Mouse (Mus musculus) cerebellum, adult 2 months (tissue): ENCODE measurements around the gene Gm6509. TPM values are rescaled to one million over a fixed set of nuclear protein-coding genes. Genes with fewer than 3 reads are reported as not detected.
"Not testable (repeated sequence)": the region's sequence is repeated elsewhere in the genome, so short reads cannot be mapped to it uniquely, and the experiment has no call there.

Experiments
- DNase-seq, 2 experiments: peaks; one replicate each; pipeline ENCODE4 v3.0.0; 2021
- H3K27ac ChIP-seq: fragments of 200-500 bp; 2 replicates; pipeline ENCODE4 v1.5.1; 2012; ENCODE audit warnings: low read length, control low read depth, inconsistent platforms; ENCODE audit not compliant: insufficient read depth
- H3K27me3 ChIP-seq: fragments of 200-500 bp; 2 replicates; pipeline ENCODE4 v1.6.1; 2012; ENCODE audit warnings: inconsistent platforms, mild to moderate bottlenecking, low read length, moderate library complexity; ENCODE audit not compliant: control insufficient read depth, insufficient read depth
- H3K4me1 ChIP-seq: fragments of 200-500 bp; 2 replicates; pipeline ENCODE4 v1.6.1; 2011; ENCODE audit warnings: low read length; ENCODE audit not compliant: control insufficient read depth, insufficient read depth
- H3K4me3 ChIP-seq: fragments of 200-500 bp; replicated peaks from 2 replicates; pipeline ENCODE3; 2011; ENCODE audit warnings: mild to moderate bottlenecking, low read depth, low read length, control low read depth; ENCODE audit not compliant: insufficient read depth
- WGBS: fragments of 180-500 bp; shearing (Covaris S2); methylation state at CpG from one replicate; pipeline ENCODE4 v1.1.7; 2018; 5-methylcytosine and 5-hydroxymethylcytosine counted together
- polyA plus RNA-seq: library from polyadenylated mRNA; depleted of rRNA; stranded (reverse); fragments of >200 nt; gene quantifications from 2 replicates; pipeline ENCODE4 v1.2.3, GENCODE M21; 2012; rRNA removed

Gm6509 gene
- polyA plus RNA-seq = not detected in 2 replicates

DNA sequence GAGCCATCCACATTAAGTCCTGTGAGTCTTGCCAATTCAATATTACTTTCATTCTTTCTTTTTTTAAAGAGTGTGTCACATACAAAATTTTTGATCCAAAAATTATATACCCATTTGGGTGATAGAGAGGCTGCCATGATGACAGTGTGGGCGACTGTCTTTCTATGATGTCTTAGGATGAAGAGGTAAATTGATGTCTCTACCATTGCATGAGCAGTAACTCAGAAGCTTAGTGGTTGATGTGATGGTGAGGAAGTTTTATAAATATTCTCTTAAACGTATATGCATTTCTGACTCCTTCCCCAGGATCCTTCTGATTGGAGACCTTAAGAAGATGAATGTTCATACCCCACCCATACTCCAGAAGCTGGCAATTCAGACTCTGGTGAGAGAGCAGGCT, at the start of gene Gm6509:
Gm6509 (plus strand) TSS at position 301 of the 400 bp plus-strand sequence.
- H3K27me3 ChIP-seq, H3K4me1 ChIP-seq, H3K27ac ChIP-seq, DNase-seq, H3K4me3 ChIP-seq: not testable (repeated sequence)
- 67% methylated on average over 1 of the region's 2 CpGs for WGBS

DNA sequence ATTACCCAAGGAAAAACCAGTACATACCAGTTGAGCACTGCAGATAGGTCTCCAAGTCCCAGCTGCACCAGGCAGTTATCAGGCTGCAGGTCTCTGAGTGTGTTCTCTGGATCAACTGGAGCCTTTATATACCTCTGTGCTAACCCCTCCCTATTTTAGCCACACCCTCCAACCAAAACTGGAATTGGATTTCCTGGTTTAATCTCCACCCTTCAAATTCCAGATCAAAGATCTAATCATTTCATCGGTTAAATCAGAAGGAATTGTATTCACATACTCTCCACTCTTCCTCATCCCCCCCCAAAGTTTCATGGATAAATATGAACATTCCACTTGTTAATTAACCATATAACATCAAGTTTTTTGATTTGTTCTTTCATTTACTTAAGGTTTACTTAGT, 7.5 kb upstream of the Gm6509 start, which contains the start of gene Gm3147:
Gm3147 (minus strand) TSS at position 101 of the 400 bp plus-strand sequence.
- WGBS = no CpG with 5 or more reads among the region's 1 CpGs
- not testable (repeated sequence) for H3K4me3 ChIP-seq, H3K4me1 ChIP-seq, DNase-seq, H3K27ac ChIP-seq, H3K27me3 ChIP-seq

DNA sequence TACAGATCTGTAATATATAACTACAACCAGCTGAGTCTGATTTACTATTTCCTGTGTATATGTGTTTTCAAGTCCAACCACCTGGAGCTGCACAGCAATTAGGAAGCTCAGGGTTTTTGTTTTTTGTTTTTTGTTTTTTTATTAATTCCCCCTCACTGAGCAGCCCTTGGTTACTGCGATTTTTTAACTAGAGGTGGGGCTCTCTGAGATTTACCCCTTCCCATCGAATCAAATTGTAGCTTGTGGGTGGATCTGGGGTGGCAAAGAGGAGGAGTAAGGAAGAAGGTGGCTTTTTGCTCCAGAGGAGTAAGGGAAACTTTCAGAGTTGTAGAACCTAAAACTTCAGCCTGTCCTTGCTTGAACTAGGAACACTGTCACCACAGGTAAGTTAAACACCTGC, 24.3 kb downstream of the Gm6509 start, which contains the start of gene Gm6205:
Gm6205 (plus strand) TSS at position 301 of the 400 bp plus-strand sequence.
- H3K4me3 ChIP-seq, H3K27ac ChIP-seq, H3K27me3 ChIP-seq, H3K4me1 ChIP-seq, DNase-seq: not testable (repeated sequence)
- WGBS = no CpG with 5 or more reads among the region's 2 CpGs

Other genes starting within 250 kb of the Gm6509 start
- not detected in 2 replicates for gene Gm7682, start 178.2 kb upstream of the Gm6509 start, polyA plus RNA-seq
- gene Gm3139, start 97.7 kb upstream of the Gm6509 start, polyA plus RNA-seq = not detected in 2 replicates
- not detected in 2 replicates for gene Gm3147, start 7.6 kb upstream of the Gm6509 start, polyA plus RNA-seq
- gene Gm6205, start 24.4 kb downstream of the Gm6509 start, polyA plus RNA-seq = not detected in 2 replicates
- gene Gm3183, start 241.5 kb downstream of the Gm6509 start, polyA plus RNA-seq = not detected in 2 replicates